Mouse (Mus musculus) 416B (cell line): Measurements from ENCODE around the gene Cdk8.

ENCODE experiments used
- DNase-seq: peaks from one replicate; pipeline ENCODE4 v3.0.0; 2011; ENCODE audit warnings: low read depth

Cdk8 gene

GRCm38 (mm10) chr5:146281241-146281818, 50.3 kb downstream of the Cdk8 start:
- DNase-seq, result no peak

DNA sequence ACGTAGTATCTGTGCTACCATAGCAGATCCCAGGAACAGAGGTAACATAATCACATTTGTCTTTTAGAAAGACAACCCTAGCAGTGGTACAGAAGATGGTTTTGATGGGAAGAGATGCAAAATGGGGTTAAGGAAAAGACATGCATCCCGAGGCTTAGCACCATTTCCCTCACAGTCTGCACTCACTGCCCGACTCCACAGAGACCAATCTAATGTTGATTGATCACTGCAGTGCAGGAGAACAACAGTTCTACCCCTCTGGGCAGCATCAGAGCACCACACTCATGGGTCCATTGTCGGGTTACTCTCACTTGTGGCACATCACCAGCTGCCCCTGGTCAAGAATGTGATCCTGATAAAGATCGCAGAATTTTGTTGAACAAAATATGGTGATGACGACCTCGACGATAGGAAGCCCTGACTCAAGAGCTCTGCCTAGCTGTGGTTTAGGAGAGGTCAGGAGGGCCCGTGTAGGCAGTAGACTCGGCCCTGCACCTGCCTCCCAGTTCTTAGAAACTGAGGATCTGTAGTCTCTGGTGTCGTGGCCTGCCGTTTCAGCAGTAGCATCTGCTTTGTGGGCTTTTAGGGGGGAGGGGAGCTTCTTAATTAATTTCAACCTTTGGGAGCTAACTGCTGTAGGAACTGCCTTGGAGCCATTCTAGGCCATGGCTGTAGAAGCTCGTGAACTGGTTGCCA, 51.0 kb downstream of the Cdk8 start:
- DNase-seq, result peak; percentile 48

DNA sequence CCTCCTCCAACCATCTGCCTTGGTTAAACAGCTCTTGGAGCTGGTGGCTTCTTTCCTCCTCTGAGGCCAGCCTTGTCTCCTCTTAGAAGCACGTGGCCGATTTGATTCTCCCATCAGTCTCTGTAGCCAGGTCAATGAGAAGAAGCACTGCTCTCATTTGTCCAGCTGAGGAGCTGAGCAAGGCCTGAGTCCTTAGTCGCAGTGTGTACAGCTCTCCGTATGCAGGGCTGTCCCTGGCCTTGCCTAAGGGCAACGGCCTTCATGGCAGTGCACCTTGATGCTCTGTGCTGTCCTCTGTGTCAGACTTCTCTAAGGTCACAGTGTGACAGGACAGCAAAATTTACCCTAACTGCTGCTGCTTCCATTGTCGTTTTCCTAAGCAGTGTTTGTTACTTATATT, 52.9 kb downstream of the Cdk8 start:
- no peak for DNase-seq

- no peak for DNase-seq
These were observed 56.4 kb downstream of the Cdk8 start for GRCm38 (mm10) chr5:146287416-146287815.

- no peak for DNase-seq
These were observed 57.0 kb downstream of the Cdk8 start for GRCm38 (mm10) chr5:146288048-146288501.

GRCm38 (mm10) chr5:146289921-146290320, 58.9 kb downstream of the Cdk8 start:
- no peak for DNase-seq

DNA sequence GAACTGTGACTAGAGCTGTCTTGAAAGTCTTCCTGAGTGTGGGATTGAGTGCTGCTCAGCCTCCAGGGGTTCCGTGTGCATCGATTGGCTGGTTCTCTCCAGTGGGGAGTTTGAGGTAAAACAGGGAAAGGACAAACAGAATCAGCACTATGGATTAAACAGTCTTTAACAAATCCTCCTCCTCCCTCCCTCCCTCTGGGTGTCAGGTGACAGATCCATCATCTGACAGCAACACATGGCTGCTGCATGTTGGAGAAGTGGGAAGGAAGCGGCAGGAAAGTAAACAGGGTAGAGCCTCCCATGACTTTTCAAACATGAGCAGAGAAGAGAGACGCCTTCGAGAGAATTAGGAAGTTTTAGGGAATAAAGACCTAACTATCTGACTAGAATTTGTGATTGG, 59.4 kb downstream of the Cdk8 start:
- no peak for DNase-seq

DNA sequence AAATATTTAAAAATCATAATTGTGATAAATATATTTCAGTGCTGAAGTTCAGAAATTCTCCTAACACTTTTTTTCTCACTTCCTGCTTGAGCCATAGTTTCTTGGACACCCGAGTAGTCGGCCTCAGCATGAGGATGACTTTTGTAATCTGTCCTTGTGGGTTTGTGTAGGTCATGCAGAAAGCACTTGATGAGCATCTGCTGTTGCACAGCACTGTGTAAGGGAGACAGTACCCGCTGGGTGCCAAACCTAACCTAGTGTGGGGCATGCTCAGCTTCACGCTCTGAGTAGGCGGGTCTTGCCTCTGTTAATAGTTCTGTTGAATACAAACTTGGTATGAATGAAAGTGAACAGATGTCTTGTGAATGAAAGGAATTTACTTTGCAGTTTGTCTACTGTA, 60.5 kb downstream of the Cdk8 start:
- no peak for DNase-seq

DNA sequence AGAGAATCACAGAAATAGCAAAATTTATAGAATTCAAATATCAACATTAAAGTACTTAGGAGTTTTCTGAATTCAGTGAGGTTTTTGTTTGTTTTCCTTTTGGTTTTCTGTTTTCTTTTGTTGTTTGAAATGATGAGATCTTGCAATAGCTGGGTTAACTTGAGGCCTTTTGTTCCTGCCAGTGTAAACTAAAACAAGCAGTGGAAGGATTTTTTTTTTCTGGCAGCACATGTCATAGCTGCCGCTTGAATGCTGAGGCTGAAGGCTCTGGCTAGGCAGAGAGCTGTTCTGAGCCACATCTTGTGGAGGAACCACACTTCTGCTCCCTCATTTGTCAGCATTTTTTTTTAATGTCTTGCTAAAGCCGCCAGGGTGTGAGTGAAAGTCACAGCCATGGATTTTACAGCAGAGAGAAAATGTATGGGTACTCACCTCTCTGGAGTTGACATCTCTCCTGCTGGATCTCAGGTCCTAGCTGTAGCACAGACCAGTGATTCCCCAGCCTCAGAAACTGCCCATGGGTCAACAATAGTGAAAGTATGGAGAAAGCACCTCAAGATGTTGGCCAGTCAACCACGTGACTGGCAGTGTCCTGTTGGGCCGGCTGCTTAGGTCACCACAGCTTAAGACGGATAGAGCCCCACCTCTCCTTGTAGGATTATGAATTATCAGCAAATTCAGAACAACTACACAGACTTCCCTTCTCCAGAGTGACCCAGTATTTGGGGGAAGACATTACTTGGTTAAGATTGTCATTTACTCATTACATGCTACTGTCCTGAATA, 62.1 kb downstream of the Cdk8 start:
- no peak for DNase-seq

DNA sequence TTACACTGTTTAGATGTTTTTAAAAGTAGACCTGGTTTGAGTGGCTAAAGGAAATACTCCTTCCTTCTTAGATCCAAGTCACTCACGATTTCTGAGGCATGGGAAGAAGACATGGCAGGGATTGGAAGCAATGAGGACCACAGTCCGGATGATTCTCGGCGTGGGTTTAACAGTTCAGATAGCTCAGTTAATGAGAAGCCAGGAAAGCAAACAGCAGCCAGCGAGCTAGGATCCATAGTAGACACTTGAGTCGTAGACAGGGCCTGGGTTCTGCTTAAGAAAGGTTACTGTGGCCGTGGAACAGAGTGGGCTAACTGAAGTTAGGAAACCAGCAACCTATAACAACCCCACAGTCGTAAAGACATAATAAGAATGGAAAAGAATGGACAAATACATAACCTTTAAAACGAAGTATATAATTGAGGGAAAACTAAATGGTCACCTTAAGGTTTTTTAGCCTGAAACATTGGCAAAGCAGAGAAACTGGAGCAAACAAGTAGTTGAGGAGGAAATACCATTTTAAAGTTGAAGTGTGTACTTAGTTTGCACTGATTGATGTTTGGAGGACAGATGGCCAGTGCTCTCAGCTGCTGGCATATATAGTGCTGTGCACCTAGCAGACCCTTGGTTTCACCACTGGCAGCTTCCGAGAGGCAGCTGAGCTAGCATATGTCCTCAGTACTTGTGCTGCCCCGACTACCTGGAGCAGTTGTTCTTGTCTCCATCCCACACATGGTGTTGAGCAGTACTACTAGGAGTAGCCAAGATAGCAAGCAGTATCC, 63.1 kb downstream of the Cdk8 start:
- DNase-seq, result no peak

DNA sequence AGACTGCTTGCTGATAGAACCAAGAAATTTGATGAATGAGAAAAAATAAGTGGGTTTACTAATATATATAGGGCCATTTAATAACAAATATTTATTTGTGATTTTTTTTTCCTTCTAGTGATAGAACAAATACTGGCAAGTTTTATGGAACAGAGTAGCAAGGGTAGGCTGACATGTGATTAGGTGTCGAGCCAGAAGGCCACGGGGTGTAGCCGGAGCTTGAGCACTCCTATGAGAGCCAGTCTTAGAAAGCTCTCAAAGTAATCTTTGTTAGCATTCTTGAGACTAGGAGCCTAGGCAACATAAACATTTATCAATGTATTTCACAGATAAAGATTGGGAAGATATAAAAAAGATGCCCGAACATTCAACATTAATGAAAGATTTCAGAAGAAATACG, 63.8 kb downstream of the Cdk8 start:
- DNase-seq, result no peak

- DNase-seq, result peak; percentile 25
These were observed 67.9 kb downstream of the Cdk8 start for GRCm38 (mm10) chr5:146298807-146299519.

DNA sequence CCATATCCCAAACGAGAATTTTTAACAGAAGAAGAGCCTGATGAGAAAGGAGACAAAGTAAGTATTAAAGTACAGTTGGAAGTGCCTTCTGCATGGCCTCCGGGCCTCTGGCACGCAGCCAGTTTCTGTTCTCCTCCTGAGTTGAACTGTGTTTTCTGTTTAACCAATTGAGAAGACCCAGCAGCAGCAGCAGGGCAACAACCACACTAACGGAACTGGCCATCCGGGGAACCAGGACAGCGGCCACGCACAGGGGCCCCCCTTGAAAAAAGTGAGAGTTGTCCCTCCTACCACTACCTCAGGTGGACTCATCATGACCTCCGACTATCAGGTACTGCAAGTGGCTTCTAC, 68.5 kb downstream of the Cdk8 start:
- DNase-seq, result no peak

- DNase-seq, result peak; percentile 76
These were observed 72.4 kb downstream of the Cdk8 start for GRCm38 (mm10) chr5:146303470-146303869.

- peak; percentile 57 for DNase-seq
These were observed 76.2 kb downstream of the Cdk8 start for GRCm38 (mm10) chr5:146307046-146307743.

DNA sequence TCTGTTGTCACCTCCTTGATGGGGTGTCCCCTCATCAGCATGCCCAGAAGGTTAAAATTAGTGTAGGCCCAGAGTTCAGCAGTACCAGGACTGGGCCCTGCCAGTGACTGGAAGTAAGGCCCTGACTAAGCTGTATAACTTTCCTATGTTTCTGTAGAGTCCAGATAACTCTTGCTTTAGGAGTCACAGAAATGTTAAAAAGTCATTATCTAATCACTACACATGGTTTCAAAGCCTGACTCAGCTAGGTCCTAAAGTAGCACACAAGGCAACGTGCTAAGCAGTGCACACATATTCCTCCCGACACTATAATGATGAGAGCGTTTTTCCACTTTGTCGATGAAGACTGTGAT, 76.7 kb downstream of the Cdk8 start:
- no peak for DNase-seq

DNA sequence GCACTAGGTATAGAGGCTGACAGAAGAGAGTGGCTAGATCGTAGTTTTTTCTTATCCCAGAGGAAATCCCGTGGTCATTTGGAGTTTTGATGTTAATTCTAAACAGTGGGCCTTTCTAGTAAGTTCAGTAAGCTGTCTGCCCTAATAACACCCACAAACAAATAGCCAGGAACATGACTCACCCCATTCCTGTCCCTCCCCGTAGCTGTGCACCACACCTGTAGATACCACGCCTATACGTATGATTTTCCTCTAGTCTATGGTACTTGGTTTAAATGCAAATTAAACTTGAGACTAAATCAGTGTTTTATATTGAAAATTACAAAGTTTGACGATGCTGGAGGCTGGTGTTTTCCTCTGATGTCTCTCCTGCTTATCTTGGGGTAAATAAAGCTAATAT, 83.5 kb downstream of the Cdk8 start:
- no peak for DNase-seq

DNA sequence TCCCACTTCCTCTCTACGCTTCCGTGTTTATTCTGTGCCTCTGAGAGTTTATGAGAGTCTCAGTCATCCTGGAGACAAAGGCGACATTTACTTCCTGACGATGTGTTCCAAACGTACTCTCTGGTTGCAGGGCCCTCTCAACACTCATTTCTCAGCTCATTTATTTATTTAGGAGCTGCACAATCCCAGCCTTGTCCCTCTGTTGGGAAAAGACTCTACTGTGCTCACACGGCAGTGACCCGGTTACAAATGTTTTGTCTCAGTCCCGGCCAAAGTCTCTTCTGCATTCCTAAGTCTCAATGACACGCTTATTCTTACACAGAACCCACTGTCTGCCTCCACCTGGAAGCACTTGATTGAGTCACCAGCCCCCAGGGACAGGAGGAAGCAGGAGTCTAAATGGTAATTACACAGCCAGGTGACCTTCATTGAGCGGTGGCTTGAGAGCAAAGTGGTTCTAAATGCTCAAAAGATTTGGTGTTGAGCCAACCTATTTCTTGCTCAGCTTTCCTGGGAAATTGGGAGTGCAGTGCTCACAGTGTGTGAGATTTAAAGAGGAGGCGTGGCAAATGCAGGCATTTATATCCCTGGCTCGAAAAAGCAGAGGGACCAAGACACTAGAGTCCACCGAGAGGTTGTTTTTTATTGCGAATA, 84.4 kb downstream of the Cdk8 start:
- DNase-seq, result no peak

GRCm38 (mm10) chr5:146316316-146316715, 85.3 kb downstream of the Cdk8 start:
- DNase-seq, result no peak

GRCm38 (mm10) chr5:146318051-146318450, 87.0 kb downstream of the Cdk8 start:
- no peak for DNase-seq

DNA sequence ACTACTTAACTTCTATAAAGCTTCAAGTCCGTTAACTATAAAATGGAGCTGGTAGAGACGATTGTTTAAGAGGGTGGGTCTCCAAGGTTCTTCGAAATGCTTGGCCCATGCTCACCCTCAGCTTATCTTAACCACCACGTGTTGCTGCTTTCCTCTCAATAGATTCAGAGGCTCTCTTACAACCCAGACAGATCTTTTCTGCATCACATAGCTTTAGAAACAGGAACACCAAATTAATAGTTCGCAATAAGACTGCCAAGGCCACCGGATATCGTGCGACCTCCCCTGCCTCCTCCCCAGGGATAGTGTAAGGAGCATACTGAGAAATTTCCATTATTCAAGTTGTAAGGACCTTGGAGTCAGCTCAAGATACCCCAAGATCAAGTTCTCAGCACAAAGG, 87.4 kb downstream of the Cdk8 start:
- no peak for DNase-seq
